Mouse (Mus musculus): ENCODE measurements around the gene Gabpb2.

DNA sequence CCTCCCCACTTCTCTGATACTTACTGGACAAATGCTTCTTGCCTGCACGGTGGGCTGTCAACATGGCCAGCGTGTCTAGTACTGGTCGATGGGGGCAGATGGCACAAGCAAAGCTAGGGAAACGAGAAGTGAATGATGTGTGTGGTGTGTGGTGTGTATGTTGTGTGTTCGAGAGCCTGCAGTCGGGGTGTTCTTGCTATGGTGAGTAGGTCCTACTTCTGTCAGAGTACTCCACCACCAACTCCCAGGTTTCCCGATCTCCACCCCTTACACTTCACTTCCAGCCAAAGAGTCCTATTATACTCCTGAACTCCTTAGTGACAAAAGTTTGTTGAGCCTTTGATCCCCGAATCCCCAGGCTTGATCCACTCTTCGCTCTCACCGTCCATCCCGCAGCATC is 84.5 kb downstream of the Gabpb2 start:
- TF ChIP-seq CTCF (IDR thresholded peaks at IDR 0.05; ENCODE audit: low read depth), result no peak
- TF ChIP-seq EP300 (IDR thresholded peaks at IDR 0.05; ENCODE audit: low read depth), result no peak
